Mouse (Mus musculus) forebrain, postnatal 0 days (tissue): ENCODE measurements at regions not wholly inside any gene's neighbourhood (a gene's known extent, or its start where the extent isn't known, plus 50 kb on each side); places are given as distances from the start of the nearest gene placed in this dataset.
A peak's percentile ranks its signal among the peaks of the same experiment; 100 is the strongest.

Source experiments
- ATAC-seq: fragments of 200-750 bp; cut with Nextera tagmentation; 2 replicates; pipeline ENCODE4 v1.8.0; 2017; ENCODE audit warnings: mild to moderate bottlenecking, moderate library complexity
- DNase-seq: peaks from one replicate; pipeline ENCODE4 v3.0.0-alpha.2; 2015
- H3K27ac ChIP-seq: fragments of 300-500 bp; sonication (generic); 2 replicates; pipeline ENCODE4 v1.5.1; 2014; ENCODE audit warnings: low read depth, mild to moderate bottlenecking, antibody characterized with exemption, low read length, moderate library complexity, mixed read lengths
- H3K27me3 ChIP-seq: fragments of 300-500 bp; sonication (generic); 2 replicates; pipeline ENCODE4 v1.6.1; 2014; ENCODE audit warnings: mild to moderate bottlenecking, low read length, mixed read lengths; ENCODE audit not compliant: insufficient read depth
- H3K36me3 ChIP-seq: fragments of 300-500 bp; sonication (generic); 2 replicates; pipeline ENCODE4 v1.6.1; 2014; ENCODE audit warnings: mild to moderate bottlenecking, moderate library complexity; ENCODE audit not compliant: insufficient read depth
- H3K4me1 ChIP-seq: fragments of 300-500 bp; sonication (generic); 2 replicates; pipeline ENCODE4 v1.6.1; 2014; ENCODE audit warnings: antibody characterized with exemption; ENCODE audit not compliant: insufficient read depth
- H3K4me2 ChIP-seq: fragments of 300-500 bp; sonication (generic); 2 replicates; pipeline ENCODE4 v1.6.1; 2014; ENCODE audit warnings: low read depth, mild to moderate bottlenecking, moderate library complexity
- H3K4me3 ChIP-seq: fragments of 300-500 bp; sonication (generic); 2 replicates; pipeline ENCODE4 v1.5.1; 2014; ENCODE audit warnings: low read depth, low read length, mixed read lengths
- H3K9ac ChIP-seq: fragments of 300-500 bp; sonication (generic); 2 replicates; pipeline ENCODE4 v1.6.1; 2014; ENCODE audit warnings: mild to moderate bottlenecking
- H3K9me3 ChIP-seq: fragments of 300-500 bp; sonication (generic); 2 replicates; pipeline ENCODE4 v1.6.1; 2016; ENCODE audit warnings: low read length
- CTCF ChIP-seq: sonication (generic); IDR thresholded peaks from 2 replicates; pipeline ENCODE4 v1.5.1; 2016; ENCODE audit warnings: antibody characterized with exemption, control low read depth, low read depth
- WGBS: fragments of 180-500 bp; shearing (Covaris S2); extraction: QIAGEN DNeasy Blood & Tissue Kit; methylation state at CpG from one replicate; pipeline ENCODE4 v1.1.7; 2014; 5-methylcytosine and 5-hydroxymethylcytosine counted together

DNA sequence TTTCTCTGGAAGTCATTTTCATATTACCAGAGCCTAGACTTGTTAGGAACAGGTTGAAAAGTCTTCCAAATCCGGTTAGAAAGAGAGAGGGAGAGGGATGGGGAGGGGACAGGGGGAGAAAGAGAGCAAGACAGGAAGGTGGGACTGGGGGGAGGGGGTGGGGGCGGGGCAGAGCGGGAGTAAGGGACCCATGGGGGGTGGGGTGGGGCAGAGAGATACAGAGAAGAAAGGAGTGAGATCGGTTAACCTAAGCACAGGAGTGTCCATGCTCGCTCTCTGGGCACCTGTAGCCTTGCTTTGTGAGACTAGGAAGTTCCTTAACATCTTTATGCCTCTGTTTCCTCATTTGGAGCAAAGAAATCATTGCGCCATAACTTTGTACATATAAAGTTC is 56.8 kb upstream of the Foxo1 start:
- Histone ChIP-seq H3K27ac (no peak overlapping the region), H3K36me3 (no peaks in the 10 kb centered on the region), H3K9me3 (no peaks in the 10 kb centered on the region), H3K4me2 (peak overlapping the region; percentile 41), H3K27me3 (no peaks in the 10 kb centered on the region), H3K4me1 (no peaks in the 10 kb centered on the region), H3K4me3 (0 out of 2 replicates have a peak overlapping the region, but pooled peaks have one; percentile 2), H3K9ac (no peak overlapping the region)
- DNase-seq (no peak), ATAC-seq (no peak)
- 31% methylated on average over 5 of the region's 6 CpGs for WGBS
- no peak for TF ChIP-seq CTCF

- H3K27me3 ChIP-seq = no peaks in the 10 kb centered on the region
- H3K27ac ChIP-seq = no peak overlapping the region
- DNase-seq (no peak), ATAC-seq (no peak)
- H3K9ac ChIP-seq = no peak overlapping the region
- WGBS = 94% methylated on average over 7 of the region's 7 CpGs
- no peak overlapping the region for H3K4me2 ChIP-seq
- no peak for TF ChIP-seq CTCF
- H3K9me3 ChIP-seq = no peaks in the 10 kb centered on the region
- H3K4me3 ChIP-seq = no peak overlapping the region
- H3K4me1 ChIP-seq = no peaks in the 10 kb centered on the region
- H3K36me3 ChIP-seq = no peaks in the 10 kb centered on the region
These were observed 54.0 kb upstream of the Foxo1 start for GRCm38 (mm10) chr3:52214114-52214513.

DNA sequence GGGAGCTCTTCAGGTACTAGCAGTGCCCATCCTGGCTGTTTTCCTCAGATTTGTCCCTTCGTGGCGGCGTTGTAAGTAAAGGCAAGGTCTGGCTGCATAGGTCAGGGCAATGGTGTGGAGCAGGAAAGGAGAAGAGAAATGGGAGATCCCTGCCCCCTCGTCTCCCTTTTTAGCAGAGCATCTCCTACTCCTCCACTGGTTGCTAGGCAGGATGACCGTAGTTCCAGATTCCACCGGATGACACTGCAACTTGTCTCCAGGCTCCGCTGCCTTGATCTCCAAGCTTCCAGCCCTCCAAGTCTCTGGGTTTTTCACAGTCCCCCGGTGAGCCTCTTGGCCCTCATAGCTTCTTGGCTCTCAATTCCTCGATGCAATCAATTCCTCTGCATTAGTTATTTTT is 53.1 kb upstream of the Foxo1 start:
- Histone ChIP-seq H3K9ac (no peak overlapping the region), H3K4me2 (no peak overlapping the region), H3K4me1 (no peaks in the 10 kb centered on the region), H3K36me3 (no peaks in the 10 kb centered on the region), H3K27me3 (no peaks in the 10 kb centered on the region), H3K9me3 (no peaks in the 10 kb centered on the region), H3K4me3 (no peak overlapping the region), H3K27ac (no peak overlapping the region)
- no peak for TF ChIP-seq CTCF
- DNase-seq (no peak), ATAC-seq (no peak)
- WGBS = 93% methylated on average over 9 of the region's 9 CpGs
